Mouse (Mus musculus): ENCODE measurements around the gene A230072I06Rik. TPM values are rescaled to one million over a fixed set of nuclear protein-coding genes. Genes with fewer than 3 reads are reported as not detected.
A peak's percentile ranks its signal among the peaks of the same experiment; 100 is the strongest.

A230072I06Rik gene
- total RNA-seq, 2 experiments from 2014 or later: not detected

GRCm38 (mm10) chr8:12322071-12322470 is 43.5 kb downstream of the A230072I06Rik start:
- intact Hi-C loops (cut with DNase I): no loop called here

GRCm38 (mm10) chr8:12323238-12323637 is 44.6 kb downstream of the A230072I06Rik start:
- intact Hi-C loops (cut with DNase I): no loop called here
- DNase-seq: no peak

More at GRCm38 (mm10) chr8:12322071-12322470, 43.5 kb downstream of the A230072I06Rik start:
- DNase-seq: no peak

GRCm38 (mm10) chr8:12324561-12324960 is 45.9 kb downstream of the A230072I06Rik start:
- no peak for DNase-seq
- intact Hi-C loops (cut with DNase I): no loop called here

GRCm38 (mm10) chr8:12324991-12325601 is 46.5 kb downstream of the A230072I06Rik start:
- intact Hi-C loops (cut with DNase I): no loop called here
- DNase-seq: no peak

GRCm38 (mm10) chr8:12327187-12327586 is 48.6 kb downstream of the A230072I06Rik start:
- DNase-seq: no peak
- intact Hi-C loops (cut with DNase I): no loop called here

GRCm38 (mm10) chr8:12327707-12328471 is 49.3 kb downstream of the A230072I06Rik start:
- intact Hi-C loops (cut with DNase I): no loop called here
- no peak for DNase-seq

GRCm38 (mm10) chr8:12328476-12328875 is 49.9 kb downstream of the A230072I06Rik start:
- intact Hi-C loops (cut with DNase I): no loop called here
- DNase-seq: no peak

- intact Hi-C loops (cut with DNase I): no loop called here
- DNase-seq: peak in 1 of 2 experiments; percentile 23
Observed at GRCm38 (mm10) chr8:12330066-12330465, 51.4 kb downstream of the A230072I06Rik start.

Other genes with a start within 250 kb of the A230072I06Rik start
- not detected for gene Sox1, start 116.5 kb downstream of the A230072I06Rik start, total RNA-seq (2021)